Mouse (Mus musculus) lung, embryonic 16.5 days (tissue): ENCODE data around the gene Trim46. TPM values are rescaled to one million over a fixed set of nuclear protein-coding genes. Genes with fewer than 3 reads are reported as not detected.

Experiments used
- ATAC-seq: fragments of 200-750 bp; cut with Nextera tagmentation; 2 replicates; pipeline ENCODE4 v1.8.0; 2017; ENCODE audit warnings: low read depth, mild to moderate bottlenecking, moderate library complexity
- H3K27ac ChIP-seq: fragments of 300-500 bp; sonication (generic); 2 replicates; pipeline ENCODE4 v1.5.1; 2014; ENCODE audit warnings: mild to moderate bottlenecking, control low read depth, low read length
- H3K27me3 ChIP-seq: fragments of 300-500 bp; sonication (generic); 2 replicates; pipeline ENCODE4 v1.6.1; 2014; ENCODE audit warnings: low read depth, low read length, mixed read lengths; ENCODE audit not compliant: control insufficient read depth, insufficient read depth
- H3K36me3 ChIP-seq: fragments of 300-500 bp; sonication (generic); 2 replicates; pipeline ENCODE4 v1.6.1; 2014; ENCODE audit warnings: low read length; ENCODE audit not compliant: control insufficient read depth, insufficient read depth
- H3K4me1 ChIP-seq: fragments of 300-500 bp; sonication (generic); replicated peaks from 2 replicates; pipeline ENCODE4 v1.6.1; 2014; ENCODE audit warnings: low read length, mixed read lengths; ENCODE audit not compliant: control insufficient read depth, insufficient read depth
- H3K4me2 ChIP-seq: fragments of 300-500 bp; sonication (generic); 2 replicates; pipeline ENCODE4 v1.6.1; 2014; ENCODE audit warnings: low read depth, low read length, control low read depth
- H3K4me3 ChIP-seq: fragments of 300-500 bp; sonication (generic); 2 replicates; pipeline ENCODE4 v1.5.1; 2014; ENCODE audit warnings: mild to moderate bottlenecking, low read length, control low read depth
- H3K9ac ChIP-seq: fragments of 300-500 bp; sonication (generic); 2 replicates; pipeline ENCODE4 v1.6.1; 2014; ENCODE audit warnings: low read length, control low read depth
- H3K9me3 ChIP-seq: fragments of 300-500 bp; sonication (generic); 2 replicates; pipeline ENCODE4 v1.6.1; 2016; ENCODE audit warnings: low read length; ENCODE audit not compliant: control insufficient read depth
- WGBS: fragments of 180-500 bp; shearing (Covaris S2); extraction: QIAGEN DNeasy Blood & Tissue Kit; methylation state at CpG from one replicate; pipeline ENCODE4 v1.1.7; 2014; 5-methylcytosine and 5-hydroxymethylcytosine counted together
- microRNA counts: library from miRNA; unstranded; fragments of <30 nt; microRNA quantifications from one replicate; lab custom pipeline; 2016
- microRNA-seq: library from miRNA; unstranded; fragments of <30 nt; microRNA quantifications from one replicate; pipeline ENCODE4, GENCODE M21; 2016
- polyA plus RNA-seq: library from polyadenylated mRNA; unstranded; fragments of >200 nt; fragmentation: Nextera tagmentation; extraction: Ambion mirVana; gene quantifications from 2 replicates; pipeline ENCODE4 v1.2.1, GENCODE M21; 2015

The Trim46 gene
- polyA plus RNA-seq, 1 experiment from 2014 or later, result 7.7 TPM

- no peak for ATAC-seq
- H3K4me1 ChIP-seq, result peaks cover 8% of the 10 kb centered on the region
- H3K4me3 ChIP-seq, result no peak overlapping the region
- no peak overlapping the region for H3K9ac ChIP-seq
- no peak overlapping the region for H3K27ac ChIP-seq
- WGBS, result 51% methylated on average over 22 of the region's 23 CpGs
- H3K27me3 ChIP-seq, result no peaks in the 10 kb centered on the region
- no peaks in the 10 kb centered on the region for H3K36me3 ChIP-seq
- H3K4me2 ChIP-seq, result no peak overlapping the region
- no peaks in the 10 kb centered on the region for H3K9me3 ChIP-seq
Observed at GRCm38 (mm10) chr3:89187197-89187596, 58.9 kb downstream of the Trim46 start.

MicroRNAs encoded within 50 kb of the gene (microRNA counts, 519-probe panel; counts per million panel counts)
- microRNA mmu-miR-92b (lab: Ali Mortazavi, UCI), result 2,416 counts per million, percentile 43 among the panel's probes with 10 or more counts

Small RNA genes within 50 kb of the gene (microRNA-seq; reads per million reads assigned to microRNA genes)
- 2,165 reads per million, percentile 82 among the genes with 10 or more reads in this experiment for gene Mir92b

Other genes starting within 250 kb of the Trim46 start
- gene Rusc1, start 153.0 kb downstream of the Trim46 start, polyA plus RNA-seq, result 19.7 and 19.8 TPM in 2 replicates
- not detected in 2 replicates for gene Gm43738, start 145.2 kb downstream of the Trim46 start, polyA plus RNA-seq
- gene Fdps, start 144.3 kb downstream of the Trim46 start, polyA plus RNA-seq, result 132 and 137 TPM in 2 replicates
- gene Pklr, start 110.2 kb downstream of the Trim46 start, polyA plus RNA-seq, result 0.18 and 1.3 TPM in 2 replicates
- 1.1 and 1.6 TPM in 2 replicates for gene Hcn3, start 86.1 kb downstream of the Trim46 start, polyA plus RNA-seq
- 22.7 and 25.1 TPM in 2 replicates for gene Clk2, start 81.5 kb downstream of the Trim46 start, polyA plus RNA-seq
- gene Scamp3, start 68.8 kb downstream of the Trim46 start, polyA plus RNA-seq, result 109 and 115 TPM in 2 replicates
- gene Fam189b, start 63.2 kb downstream of the Trim46 start, polyA plus RNA-seq, result 19.4 and 22.2 TPM in 2 replicates
- 46.4 and 47.1 TPM in 2 replicates for gene Gba, start 43.4 kb downstream of the Trim46 start, polyA plus RNA-seq
- 57.7 and 65.4 TPM in 2 replicates for gene Thbs3, start 31.1 kb downstream of the Trim46 start, polyA plus RNA-seq
- gene Mtx1, start 19.2 kb downstream of the Trim46 start, polyA plus RNA-seq, result 174 and 188 TPM in 2 replicates
- gene Muc1, start 17.3 kb downstream of the Trim46 start, polyA plus RNA-seq, result 151 and 162 TPM in 2 replicates
- 304 and 314 TPM in 2 replicates for gene Krtcap2, start 343 bp downstream of the Trim46 start, polyA plus RNA-seq
- 135 and 138 TPM in 2 replicates for gene Dpm3, start 13.0 kb upstream of the Trim46 start, polyA plus RNA-seq
- gene Slc50a1, start 24.3 kb upstream of the Trim46 start, polyA plus RNA-seq, result 65.7 and 66.7 TPM in 2 replicates
- gene Efna1, start 34.8 kb upstream of the Trim46 start, polyA plus RNA-seq, result 97.2 and 104 TPM in 2 replicates
- 7.1 and 7.5 TPM in 2 replicates for gene Efna3, start 76.7 kb upstream of the Trim46 start, polyA plus RNA-seq
- 19.8 and 24.7 TPM in 2 replicates for gene Efna4, start 91.7 kb upstream of the Trim46 start, polyA plus RNA-seq
- 75.1 and 76.0 TPM in 2 replicates for gene Adam15, start 103.7 kb upstream of the Trim46 start, polyA plus RNA-seq
- 0.06 TPM in 1 of 2 replicates, not detected in the other for gene Dcst2, start 115.7 kb upstream of the Trim46 start, polyA plus RNA-seq
- gene Dcst1, start 118.9 kb upstream of the Trim46 start, polyA plus RNA-seq, result 0.13 and 0.53 TPM in 2 replicates
- 4.8 and 5.9 TPM in 2 replicates for gene Zbtb7b, start 148.5 kb upstream of the Trim46 start, polyA plus RNA-seq
- 0.21 TPM in 1 of 2 replicates, not detected in the other for gene Lenep, start 156.5 kb upstream of the Trim46 start, polyA plus RNA-seq
- gene Flad1, start 165.6 kb upstream of the Trim46 start, polyA plus RNA-seq, result 24.0 and 26.9 TPM in 2 replicates
- 490 and 518 TPM in 2 replicates for gene Cks1b, start 172.1 kb upstream of the Trim46 start, polyA plus RNA-seq
- gene Shc1, start 172.1 kb upstream of the Trim46 start, polyA plus RNA-seq, result 110 and 114 TPM in 2 replicates
- 31.5 and 33.3 TPM in 2 replicates for gene Pygo2, start 183.9 kb upstream of the Trim46 start, polyA plus RNA-seq
- 35.8 and 38.3 TPM in 2 replicates for gene Pbxip1, start 190.4 kb upstream of the Trim46 start, polyA plus RNA-seq
- 44.4 and 50.0 TPM in 2 replicates for gene Pmvk, start 208.2 kb upstream of the Trim46 start, polyA plus RNA-seq